Mouse (Mus musculus): ENCODE results near the gene Kmt5b.

The Kmt5b gene

GRCm38 (mm10) chr19:3768697-3769383, 1.6 kb downstream of the Kmt5b start:
- DNase-seq = peak; percentile 96

- DNase-seq = no peak
Measured at GRCm38 (mm10) chr19:3769533-3769932, 2.3 kb downstream of the Kmt5b start.

DNA sequence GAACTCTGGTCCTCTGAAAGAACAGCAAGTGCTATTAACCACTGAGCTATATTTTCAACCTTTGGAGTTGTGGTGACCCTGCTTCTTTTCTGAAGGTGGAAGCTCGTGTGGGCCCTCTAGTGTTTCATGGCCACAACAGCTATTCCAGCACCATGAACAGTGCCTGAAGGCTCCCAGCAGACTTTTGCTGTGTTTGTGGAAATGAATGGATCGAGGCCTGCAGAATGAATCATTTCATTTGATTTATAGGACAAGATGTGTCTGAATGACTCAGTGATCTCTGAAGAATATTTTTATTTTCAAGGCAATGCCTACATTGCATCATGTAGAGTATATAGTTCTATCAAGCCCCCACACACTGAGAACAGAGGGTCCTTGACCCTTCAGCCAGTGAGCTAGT, 6.9 kb downstream of the Kmt5b start:
- DNase-seq = peak; percentile 27

- no peak for DNase-seq
Measured at GRCm38 (mm10) chr19:3778713-3779112, 11.5 kb downstream of the Kmt5b start.

- DNase-seq = no peak
Measured at GRCm38 (mm10) chr19:3790077-3790476, 22.9 kb downstream of the Kmt5b start.

DNA sequence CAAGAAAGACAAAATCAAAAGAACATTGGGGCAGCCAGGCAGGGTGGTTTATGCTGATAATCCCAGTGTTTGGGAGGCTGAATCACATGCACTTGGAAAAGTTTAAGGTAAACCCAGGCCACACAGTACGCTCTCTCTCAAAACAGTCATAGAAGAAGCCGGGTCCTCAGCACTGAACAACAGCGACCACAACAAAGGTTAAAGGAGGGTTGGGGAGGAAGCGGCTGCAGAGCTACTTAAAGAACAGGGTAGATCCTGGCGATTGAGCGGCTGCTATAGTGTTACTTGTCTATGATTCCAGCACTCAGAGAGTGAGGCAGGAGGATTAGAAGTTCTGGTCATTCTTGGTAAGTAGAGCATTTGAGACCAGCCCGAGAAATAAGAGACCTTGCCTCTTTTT, 38.3 kb downstream of the Kmt5b start:
- DNase-seq = no peak

DNA sequence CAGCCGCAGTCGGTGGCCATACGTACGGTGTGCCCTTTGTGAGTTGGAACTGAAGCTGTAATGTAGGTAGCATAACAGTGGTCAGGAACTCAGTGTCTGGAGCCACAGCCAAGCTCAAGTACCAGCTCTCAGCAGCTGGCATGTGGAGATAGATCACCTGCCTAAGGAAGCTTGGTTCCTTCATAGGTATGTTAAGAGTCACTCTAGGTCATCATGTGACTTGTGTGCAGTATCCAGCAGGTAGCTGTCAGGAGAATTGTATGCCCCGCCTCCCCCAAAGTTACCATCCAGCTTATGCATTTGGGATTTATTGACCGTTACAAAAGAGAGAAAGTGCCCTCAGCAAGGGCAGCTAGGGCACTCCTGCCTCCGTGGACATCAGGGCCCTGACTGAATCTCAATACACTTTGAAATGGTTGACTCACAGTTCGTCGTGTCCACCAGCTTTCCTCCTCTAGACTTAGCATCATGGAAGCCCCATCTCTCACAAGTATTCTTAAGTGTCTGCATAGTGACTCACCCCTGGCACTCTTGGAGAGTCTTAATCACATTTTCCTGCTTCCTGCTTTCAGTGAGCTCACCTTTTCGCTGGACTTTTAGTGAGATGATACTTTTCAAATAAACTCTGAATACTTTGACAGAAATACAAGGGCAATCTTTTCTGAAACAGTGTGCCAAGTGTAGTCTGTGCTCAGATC, 43.5 kb downstream of the Kmt5b start:
- no peak for DNase-seq

GRCm38 (mm10) chr19:3814461-3814860, 47.2 kb downstream of the Kmt5b start:
- DNase-seq = peak; percentile 55

DNA sequence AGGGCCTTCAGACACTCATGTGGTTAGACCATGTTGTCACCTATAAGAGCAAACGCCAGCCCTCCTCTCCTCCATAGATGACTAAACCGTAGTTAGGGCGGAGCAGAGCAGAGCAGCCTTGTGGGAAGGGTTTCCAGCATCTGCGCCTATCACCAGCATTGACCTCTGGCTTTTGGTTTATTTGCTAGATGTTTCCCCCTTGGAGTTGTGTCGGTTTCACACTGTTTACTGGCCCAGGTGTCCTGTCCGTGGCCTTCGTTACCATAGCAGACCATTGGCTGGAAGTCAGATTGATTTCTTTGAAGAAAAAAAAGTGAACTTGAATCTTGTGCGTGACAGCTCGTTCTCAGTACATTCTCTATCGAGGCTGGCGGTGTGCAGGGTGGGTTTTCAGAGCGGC, 48.6 kb downstream of the Kmt5b start:
- DNase-seq = no peak

DNA sequence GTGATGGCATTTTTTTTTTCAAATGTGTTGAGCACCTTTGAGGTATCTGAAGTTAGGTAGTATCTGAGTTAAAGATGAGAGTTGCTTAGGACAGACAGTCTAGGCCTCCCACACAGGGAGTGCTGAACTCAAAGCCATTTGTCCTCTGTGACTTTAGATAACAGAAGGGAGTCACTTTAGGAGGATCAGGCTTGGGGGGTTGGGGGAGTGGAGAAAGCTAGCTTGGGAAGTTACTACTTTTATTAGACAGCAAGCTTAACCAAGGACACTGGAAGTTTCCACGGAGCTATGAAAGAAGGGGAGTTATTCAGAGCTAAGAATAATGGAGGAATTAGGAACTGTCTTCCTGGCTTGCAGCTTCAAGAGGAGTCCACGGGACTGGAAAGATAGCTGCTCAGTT, 51.9 kb downstream of the Kmt5b start:
- DNase-seq = no peak

DNA sequence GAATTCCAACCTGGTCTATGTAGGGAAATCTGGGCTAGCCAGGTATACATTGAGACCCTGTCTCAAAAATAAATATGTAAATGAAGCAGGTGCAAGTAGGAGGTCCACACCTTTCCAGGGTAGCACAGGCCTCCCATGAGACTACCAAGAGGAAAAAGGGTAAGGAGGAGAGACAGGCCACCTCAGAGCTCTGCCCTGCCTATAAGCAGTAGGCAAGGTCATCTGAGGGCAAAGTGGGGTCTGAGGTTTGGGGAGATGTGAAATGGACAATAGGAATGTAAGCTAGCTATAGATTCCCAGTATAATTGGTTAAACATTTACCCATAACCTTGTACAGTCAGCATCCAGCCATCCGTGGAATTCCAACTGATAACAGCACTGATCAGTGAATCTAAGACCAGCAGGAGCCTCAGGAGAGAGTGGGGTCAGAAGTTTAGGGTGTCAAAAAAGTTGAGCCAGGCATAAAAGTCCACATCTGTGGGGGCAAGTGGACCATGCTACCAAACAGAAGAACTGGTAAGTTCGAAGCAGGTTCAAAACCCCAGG, 52.8 kb downstream of the Kmt5b start:
- DNase-seq = no peak

DNA sequence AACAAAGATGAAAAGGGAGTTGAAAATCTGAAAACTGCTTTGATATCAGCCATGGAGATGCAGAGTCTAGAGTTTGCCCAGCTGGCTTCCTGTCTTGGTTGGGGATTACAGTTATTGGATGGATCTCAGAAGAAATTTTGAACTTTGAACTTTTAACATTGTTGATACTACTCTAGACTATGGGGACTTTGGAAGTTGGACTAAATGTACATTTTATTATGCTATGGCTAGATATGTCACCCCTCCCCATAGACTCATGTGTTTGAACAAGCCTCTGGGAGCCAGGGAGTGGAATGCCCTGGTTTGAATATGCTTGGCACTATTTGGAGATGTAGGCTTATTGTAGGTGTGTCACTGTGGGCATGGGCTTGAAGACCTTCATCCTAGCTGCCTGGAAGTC, 57.8 kb downstream of the Kmt5b start:
- DNase-seq = no peak

DNA sequence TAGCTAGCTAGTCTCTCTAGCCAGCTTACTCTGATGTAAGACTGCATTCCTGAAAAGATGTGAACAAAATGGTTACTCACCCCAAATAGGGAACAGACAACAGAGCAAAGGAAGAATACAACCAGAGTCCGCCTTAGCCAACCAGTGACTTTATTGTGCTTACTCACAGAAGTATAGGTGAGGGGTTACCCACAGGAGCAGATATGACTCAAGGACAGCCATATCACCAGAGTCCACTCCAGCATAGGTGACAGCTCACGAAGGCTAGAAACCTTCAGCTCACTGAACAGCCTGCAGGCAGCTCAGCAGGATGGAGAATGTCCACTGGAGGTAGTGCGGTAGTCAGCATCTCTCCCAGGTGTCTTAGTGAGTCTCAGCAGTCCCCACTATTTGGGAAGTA, 62.6 kb downstream of the Kmt5b start:
- DNase-seq = no peak

DNA sequence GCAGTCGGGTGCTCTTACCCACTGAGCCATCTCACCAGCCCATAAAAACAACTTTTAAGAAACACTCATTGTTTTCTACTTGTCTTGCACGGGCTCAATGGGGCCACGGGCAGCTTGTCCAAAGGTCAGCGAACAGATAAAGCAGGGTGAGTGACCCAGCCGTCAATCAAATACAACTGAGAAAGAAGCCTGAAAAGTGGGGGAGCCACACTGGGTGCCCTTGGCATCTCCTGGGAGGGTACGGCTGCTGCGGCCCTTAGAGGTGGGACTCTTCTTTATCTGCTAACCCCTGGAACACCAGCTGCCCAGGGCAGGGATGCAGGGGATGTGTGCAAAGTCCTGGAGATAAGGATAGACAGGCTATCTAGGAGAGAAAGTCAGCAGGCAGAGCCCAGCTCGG, 64.5 kb downstream of the Kmt5b start:
- DNase-seq = no peak

- peak; percentile 86 for DNase-seq
Measured at GRCm38 (mm10) chr19:3832851-3833353, 65.7 kb downstream of the Kmt5b start.

DNA sequence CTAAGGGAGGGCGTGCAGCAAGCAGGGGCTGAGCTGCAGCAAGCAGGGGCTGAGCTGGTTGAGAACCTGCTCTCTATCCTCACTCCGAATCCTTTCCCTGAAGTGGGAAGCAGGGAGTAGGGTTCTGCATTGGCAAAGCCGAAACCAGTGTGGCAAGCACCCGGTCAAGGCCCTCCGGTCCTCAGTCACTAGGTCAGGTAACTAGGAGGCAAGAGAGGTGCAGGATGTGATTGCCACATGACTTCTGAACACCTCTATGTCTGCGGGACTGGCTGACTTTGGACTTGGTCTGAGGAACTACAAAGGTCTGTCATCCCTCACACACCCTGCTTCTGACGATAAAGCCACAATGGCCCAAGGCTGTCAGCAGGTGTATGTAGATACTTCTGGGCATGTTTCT, 67.1 kb downstream of the Kmt5b start:
- no peak for DNase-seq

GRCm38 (mm10) chr19:3836791-3837190, 69.6 kb downstream of the Kmt5b start:
- DNase-seq = no peak

DNA sequence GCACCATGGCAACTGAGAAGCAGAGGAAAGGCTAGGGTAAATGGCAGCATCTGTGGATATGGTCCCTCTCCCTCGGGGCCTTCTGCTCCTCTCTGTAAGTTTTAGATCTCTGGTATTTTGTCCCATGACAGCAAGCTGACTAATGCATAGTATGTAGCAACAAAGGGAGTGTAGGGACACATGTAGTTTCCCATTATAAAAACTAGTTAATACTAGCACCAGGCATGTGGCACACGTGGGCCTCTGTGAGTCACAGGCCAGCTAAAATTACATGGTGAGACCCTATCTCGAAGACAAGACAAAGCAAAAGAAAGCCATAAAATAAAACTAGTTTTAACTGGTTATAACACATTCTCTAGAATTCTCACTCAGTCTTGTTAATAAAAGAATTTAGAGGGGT, 71.7 kb downstream of the Kmt5b start:
- DNase-seq = no peak

DNA sequence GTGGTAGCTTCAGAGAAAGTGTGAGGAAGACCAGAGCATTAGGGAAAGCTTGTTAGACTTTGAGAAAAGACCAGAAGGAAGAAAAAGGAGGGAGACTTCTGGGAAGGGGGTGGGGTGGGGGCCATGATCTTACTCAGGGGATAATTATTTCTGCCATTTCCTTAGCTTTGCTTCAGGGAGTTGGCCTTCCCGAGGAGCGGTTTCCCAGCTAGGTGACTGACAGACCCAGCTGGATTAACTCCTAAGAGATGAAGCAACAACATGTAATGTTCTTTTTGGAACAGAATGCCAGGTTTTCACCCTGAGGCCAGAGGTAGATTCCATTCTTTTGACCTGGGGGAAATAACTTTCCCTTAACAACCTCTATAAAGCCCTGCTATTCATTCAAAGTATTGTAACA, 72.5 kb downstream of the Kmt5b start:
- no peak for DNase-seq

GRCm38 (mm10) chr19:3840214-3840651, 73.0 kb downstream of the Kmt5b start:
- DNase-seq = no peak

GRCm38 (mm10) chr19:3840685-3841084, 73.5 kb downstream of the Kmt5b start:
- DNase-seq = no peak

GRCm38 (mm10) chr19:3842359-3843148, 75.3 kb downstream of the Kmt5b start:
- DNase-seq = peak; percentile 75

DNA sequence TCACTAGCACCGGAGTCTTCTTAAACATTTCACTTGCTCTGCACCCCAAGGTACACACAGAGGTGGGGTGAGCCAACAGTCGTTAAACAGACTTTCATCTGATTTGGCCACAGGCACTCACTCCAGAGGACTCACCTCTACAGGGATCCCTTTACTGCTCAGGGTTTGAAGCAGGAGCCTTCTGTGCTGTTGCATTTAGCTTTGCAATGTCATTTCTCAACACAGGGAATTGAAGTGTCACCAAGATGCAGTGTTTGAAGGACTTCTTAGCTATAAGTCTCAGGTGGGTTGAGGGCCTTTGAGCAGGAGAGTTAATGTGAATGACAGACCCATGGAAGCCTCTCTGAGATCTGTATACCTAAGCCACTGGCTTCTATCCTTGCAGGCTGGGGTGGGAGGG, 76.4 kb downstream of the Kmt5b start:
- DNase-seq = no peak

Data from kidney, postnatal 10 days (tissue).